Mouse (Mus musculus): ENCODE data around the gene Por. TPM values are rescaled to one million over a fixed set of nuclear protein-coding genes. Genes with fewer than 3 reads are reported as not detected.

Gene Por
- 53.9 TPM for total RNA-seq (2023)

GRCm38 (mm10) chr5:135669741-135670275, at the start of gene Por:
Por (plus strand) TSS chr5:135670033.

GRCm38 (mm10) chr5:135632117-135632796, 37.6 kb upstream of the Por start, which contains the start of gene Rhbdd2:
Rhbdd2 (plus strand) TSS chr5:135632618.

GRCm38 (mm10) chr5:135743741-135744609, 74.1 kb downstream of the Por start, which contains the start of gene Tmem120a:
Tmem120a (minus strand) TSS chr5:135744448.

GRCm38 (mm10) chr5:135777796-135778470, 108.1 kb downstream of the Por start, which contains the start of gene Styxl1:
Styxl1 (minus strand) TSS chr5:135778385.

GRCm38 (mm10) chr5:135778471-135779445, 108.9 kb downstream of the Por start, which contains the start of gene Mdh2:
Mdh2 (plus strand) TSS chr5:135778480.

Other genes with a start within 250 kb of the Por start
- gene Hip1, start 124.9 kb upstream of the Por start, total RNA-seq (2023) = 4.3 TPM
- not detected for gene Ccl26, start 106.5 kb upstream of the Por start, total RNA-seq (2023)
- gene Ccl24, start 97.0 kb upstream of the Por start, total RNA-seq (2023) = not detected
- 21.1 TPM for gene Rhbdd2, start 37.4 kb upstream of the Por start, total RNA-seq (2023)
- gene Tmem120a, start 74.4 kb downstream of the Por start, total RNA-seq (2023) = 15.5 TPM
- gene Styxl1, start 108.4 kb downstream of the Por start, total RNA-seq (2023) = not detected
- gene Mdh2, start 108.4 kb downstream of the Por start, total RNA-seq (2023) = 175 TPM
- not detected for gene Srrm3, start 136.9 kb downstream of the Por start, total RNA-seq (2023)
- 0.61 TPM for gene Hspb1, start 217.9 kb downstream of the Por start, total RNA-seq (2023)

Data from CD8-positive naive resting alpha-beta T cell, adult 57 days (primary cell).